Mouse (Mus musculus) heart, embryonic 16.5 days (tissue): ENCODE measurements around the gene Lrba. TPM values are rescaled to one million over a fixed set of nuclear protein-coding genes. Genes with fewer than 3 reads are reported as not detected.

Experiments
- ATAC-seq: fragments of 200-750 bp; cut with Nextera tagmentation; replicated peaks from 2 replicates; pipeline ENCODE4 v1.8.0; 2017; ENCODE audit warnings: moderate number of reproducible peaks; ENCODE audit not compliant: insufficient read depth, low FRiP score; ENCODE audit errors: extremely low read depth
- H3K27ac ChIP-seq: fragments of 300-500 bp; sonication (generic); 2 replicates; pipeline ENCODE4 v1.5.1; 2014; ENCODE audit warnings: mild to moderate bottlenecking, low read length, control low read depth, moderate library complexity
- H3K27me3 ChIP-seq: fragments of 300-500 bp; sonication (generic); 2 replicates; pipeline ENCODE4 v1.6.1; 2014; ENCODE audit warnings: low read length, mixed read lengths; ENCODE audit not compliant: control insufficient read depth, insufficient read depth
- H3K36me3 ChIP-seq: fragments of 300-500 bp; sonication (generic); 2 replicates; pipeline ENCODE4 v1.6.1; 2014; ENCODE audit not compliant: control insufficient read depth, insufficient read depth
- H3K4me1 ChIP-seq: fragments of 300-500 bp; sonication (generic); 2 replicates; pipeline ENCODE4 v1.6.1; 2014; ENCODE audit warnings: low read length, mixed read lengths; ENCODE audit not compliant: control insufficient read depth, insufficient read depth
- H3K4me2 ChIP-seq: fragments of 300-500 bp; sonication (generic); 2 replicates; pipeline ENCODE4 v1.6.1; 2014; ENCODE audit warnings: low read depth, mild to moderate bottlenecking, control low read depth, low read length
- H3K4me3 ChIP-seq: fragments of 300-500 bp; sonication (generic); 2 replicates; pipeline ENCODE4 v1.5.1; 2014; ENCODE audit warnings: mild to moderate bottlenecking, control low read depth, low read length
- H3K9ac ChIP-seq: fragments of 300-500 bp; sonication (generic); 2 replicates; pipeline ENCODE4 v1.6.1; 2014; ENCODE audit warnings: low read length, control low read depth
- H3K9me3 ChIP-seq: fragments of 300-500 bp; sonication (generic); replicated peaks from 2 replicates; pipeline ENCODE4 v1.6.1; 2016; ENCODE audit warnings: low read length; ENCODE audit not compliant: control insufficient read depth
- WGBS: fragments of 180-500 bp; shearing (Covaris S2); extraction: QIAGEN DNeasy Blood & Tissue Kit; methylation state at CpG from one replicate; pipeline ENCODE4 v1.1.7; 2014; 5-methylcytosine and 5-hydroxymethylcytosine counted together
- polyA plus RNA-seq: library from polyadenylated mRNA; unstranded; fragments of >200 nt; fragmentation: Nextera tagmentation; extraction: Ambion mirVana; gene quantifications from 2 replicates; pipeline ENCODE4 v1.2.1, GENCODE M21; 2015

Gene Lrba
- polyA plus RNA-seq, 1 experiment from 2014 or later, result 1.7 TPM

GRCm38 (mm10) chr3:86308833-86309232 is 84.4 kb downstream of the Lrba start:
- Histone ChIP-seq H3K27ac (no peak overlapping the region), H3K36me3 (0 out of 2 replicates have a peak, but pooled peaks cover 6% of the 10 kb centered on the region), H3K4me2 (no peak overlapping the region), H3K4me3 (no peak overlapping the region), H3K9me3 (no peaks in the 10 kb centered on the region), H3K9ac (no peak overlapping the region), H3K4me1 (no peaks in the 10 kb centered on the region), H3K27me3 (no peaks in the 10 kb centered on the region)
- no peak for ATAC-seq
- WGBS, result 78% methylated on average over 2 of the region's 2 CpGs

GRCm38 (mm10) chr3:86310216-86310615 is 85.7 kb downstream of the Lrba start:
- Histone ChIP-seq H3K9me3 (no peaks in the 10 kb centered on the region), H3K27ac (no peak overlapping the region), H3K4me1 (no peaks in the 10 kb centered on the region), H3K4me3 (no peak overlapping the region), H3K4me2 (no peak overlapping the region), H3K27me3 (no peaks in the 10 kb centered on the region), H3K9ac (no peak overlapping the region), H3K36me3 (peaks cover 3% of the 10 kb centered on the region; the same call in 1 of the 2 replicates)
- no peak for ATAC-seq
- WGBS, result 69% methylated on average over 5 of the region's 5 CpGs

DNA sequence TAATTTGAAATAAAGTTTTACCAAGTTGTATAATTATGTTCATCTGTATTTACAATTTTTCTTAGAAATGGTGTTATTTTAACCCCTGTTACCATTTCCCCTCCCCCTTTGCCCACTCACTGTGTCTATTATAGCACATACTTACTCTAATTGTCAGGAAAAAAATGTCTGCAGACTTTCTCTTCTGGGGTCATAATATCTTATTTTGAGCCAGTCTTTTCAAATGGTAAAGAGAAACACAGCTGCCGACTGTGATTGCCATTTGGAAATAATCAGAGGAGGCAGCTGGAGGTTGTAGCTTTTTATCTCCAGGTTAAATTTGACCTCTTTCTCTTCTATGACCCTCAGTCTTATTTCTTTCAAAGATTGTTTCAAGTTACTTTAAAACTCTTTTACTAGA is 86.9 kb downstream of the Lrba start:
- Histone ChIP-seq H3K27me3 (no peaks in the 10 kb centered on the region), H3K4me1 (no peaks in the 10 kb centered on the region), H3K9me3 (no peaks in the 10 kb centered on the region), H3K9ac (no peak overlapping the region), H3K4me2 (no peak overlapping the region), H3K36me3 (peaks cover 3% of the 10 kb centered on the region; the same call in 1 of the 2 replicates), H3K4me3 (no peak overlapping the region), H3K27ac (no peak overlapping the region)
- no peak for ATAC-seq
- 50% methylated on average over 1 of the region's 1 CpGs for WGBS

DNA sequence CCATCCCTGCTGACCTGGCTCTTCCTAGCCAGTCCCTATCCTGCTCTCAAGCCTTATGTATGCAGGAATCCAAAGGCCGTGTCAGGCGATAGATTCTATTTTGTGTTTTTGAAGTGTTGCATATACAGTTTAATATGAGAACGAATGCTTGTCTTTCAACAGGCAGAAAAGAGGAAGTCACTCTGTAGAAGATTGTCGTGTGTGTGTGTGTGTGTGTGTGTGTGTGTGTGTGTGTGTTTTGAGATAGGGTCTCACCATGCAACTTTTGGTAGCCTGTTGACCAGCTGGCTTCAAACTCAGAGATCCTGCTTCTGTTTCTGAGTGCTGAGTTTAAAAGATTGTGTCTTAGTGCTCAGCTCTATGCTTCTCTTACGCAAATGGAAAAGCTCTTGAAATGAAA is 93.2 kb downstream of the Lrba start:
- Histone ChIP-seq H3K4me3 (no peak overlapping the region), H3K4me1 (no peaks in the 10 kb centered on the region)
- WGBS, result 77% methylated on average over 5 of the region's 5 CpGs

DNA sequence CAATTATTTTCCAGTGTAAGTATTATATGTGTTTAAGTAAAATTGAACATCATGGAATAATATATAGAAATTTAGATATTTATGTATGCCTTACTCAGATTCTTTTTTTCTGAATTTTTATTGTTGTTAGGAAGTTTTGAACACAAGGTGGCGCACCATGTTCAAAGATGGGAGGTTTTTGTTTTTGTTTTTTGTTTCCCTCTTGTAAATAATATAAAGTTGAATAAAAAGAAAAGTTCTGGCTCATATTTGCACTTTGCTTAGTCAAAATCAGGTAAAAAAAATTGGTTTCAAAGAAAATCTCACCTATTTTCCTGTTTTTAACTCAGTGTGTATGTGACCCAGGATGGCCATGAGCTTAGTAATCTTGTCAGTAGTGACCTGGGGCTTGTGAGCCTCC is 104.1 kb downstream of the Lrba start:
- ATAC-seq, result no peak
- Histone ChIP-seq H3K9me3 (no peaks in the 10 kb centered on the region), H3K27ac (no peak overlapping the region), H3K4me1 (no peaks in the 10 kb centered on the region), H3K4me2 (no peak overlapping the region), H3K27me3 (no peaks in the 10 kb centered on the region), H3K4me3 (no peak overlapping the region), H3K9ac (no peak overlapping the region), H3K36me3 (no peaks in the 10 kb centered on the region)
- WGBS, result 29% methylated on average over 1 of the region's 1 CpGs

More for the DNA sequence above, 93.2 kb downstream of the Lrba start:
- Histone ChIP-seq H3K27me3 (no peaks in the 10 kb centered on the region), H3K9me3 (no peaks in the 10 kb centered on the region), H3K36me3 (peaks cover 3% of the 10 kb centered on the region; the same call in 1 of the 2 replicates), H3K27ac (no peak overlapping the region), H3K4me2 (no peak overlapping the region), H3K9ac (no peak overlapping the region)
- no peak for ATAC-seq

DNA sequence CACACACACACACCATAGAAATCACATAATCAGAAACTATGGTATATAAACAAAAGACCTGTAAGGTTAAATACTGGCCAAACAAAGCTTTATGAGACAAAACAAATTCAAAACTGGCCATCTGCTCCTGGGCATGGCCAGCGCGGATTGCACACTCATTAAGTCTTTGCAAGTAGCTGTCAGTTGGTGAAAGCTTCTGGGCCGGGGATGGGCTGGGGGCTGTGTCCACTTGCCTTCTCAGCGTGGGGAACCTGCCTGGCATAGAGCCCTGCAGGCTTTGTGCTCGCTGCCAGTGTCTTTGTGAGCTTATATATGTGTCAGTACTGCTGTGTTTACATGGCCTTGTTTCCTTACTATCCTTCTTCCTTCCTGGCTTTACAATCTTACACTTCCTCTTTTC is 118.8 kb downstream of the Lrba start:
- Histone ChIP-seq H3K9me3 (no peaks in the 10 kb centered on the region), H3K36me3 (no peaks in the 10 kb centered on the region), H3K4me3 (no peak overlapping the region), H3K9ac (no peak overlapping the region), H3K27me3 (no peaks in the 10 kb centered on the region), H3K4me1 (no peaks in the 10 kb centered on the region), H3K27ac (no peak overlapping the region), H3K4me2 (no peak overlapping the region)
- 75% methylated on average over 5 of the region's 5 CpGs for WGBS
- ATAC-seq, result no peak

GRCm38 (mm10) chr3:86362486-86362885 is 138.0 kb downstream of the Lrba start:
- H3K4me1 ChIP-seq, result 0 out of 2 replicates have a peak, but pooled peaks cover 2% of the 10 kb centered on the region
- no peak overlapping the region for H3K4me3 ChIP-seq
- H3K27me3 ChIP-seq, result no peaks in the 10 kb centered on the region
- no peak overlapping the region for H3K9ac ChIP-seq
- H3K4me2 ChIP-seq, result no peak overlapping the region
- no peaks in the 10 kb centered on the region for H3K9me3 ChIP-seq
- no peak for ATAC-seq
- 23% methylated on average over 5 of the region's 5 CpGs for WGBS
- H3K36me3 ChIP-seq, result no peaks in the 10 kb centered on the region
- no peak overlapping the region for H3K27ac ChIP-seq

DNA sequence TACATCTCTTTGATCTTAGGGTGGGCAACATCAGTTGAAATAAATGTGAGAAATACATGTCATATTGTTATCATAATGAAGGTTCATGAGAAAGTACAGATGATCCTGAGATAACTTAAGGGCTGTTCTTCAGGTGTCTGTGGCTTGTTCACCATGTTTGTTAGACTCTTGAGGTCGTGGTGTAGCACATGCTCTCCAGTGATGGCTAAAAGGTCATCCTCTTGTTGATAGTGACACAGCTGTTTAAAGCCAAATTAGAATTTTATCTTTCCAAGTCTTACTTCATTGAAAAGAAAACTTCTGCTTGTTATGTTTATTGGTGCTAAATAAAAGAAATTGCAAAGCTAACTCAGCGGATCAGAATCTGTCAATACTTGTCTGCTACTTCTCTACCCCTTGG is 147.0 kb downstream of the Lrba start:
- no peaks in the 10 kb centered on the region for H3K27me3 ChIP-seq
- H3K36me3 ChIP-seq, result no peaks in the 10 kb centered on the region
- H3K9ac ChIP-seq, result no peak overlapping the region
- WGBS, result 68% methylated on average over 2 of the region's 2 CpGs
- H3K9me3 ChIP-seq, result no peaks in the 10 kb centered on the region
- no peaks in the 10 kb centered on the region for H3K4me1 ChIP-seq
- no peak overlapping the region for H3K4me3 ChIP-seq
- H3K27ac ChIP-seq, result no peak overlapping the region
- no peak for ATAC-seq
- H3K4me2 ChIP-seq, result no peak overlapping the region

DNA sequence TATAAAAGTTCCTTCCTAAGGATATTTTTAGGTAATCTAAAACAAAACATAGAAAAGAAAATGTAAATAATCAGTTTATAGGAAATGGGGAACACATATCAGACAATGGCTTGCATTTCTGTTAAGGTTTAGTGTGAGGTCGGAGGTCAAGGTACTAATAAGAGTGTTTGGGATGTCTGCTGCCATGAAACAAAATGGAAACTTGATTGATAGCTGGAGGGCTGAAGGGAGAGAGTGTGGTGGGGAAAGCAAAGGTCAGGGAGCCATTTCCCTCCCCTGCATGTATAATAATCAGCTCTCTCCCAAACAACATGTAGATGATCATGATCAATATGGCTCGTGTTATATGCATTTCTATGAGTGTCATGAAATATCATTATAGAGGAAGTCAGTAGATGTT is 150.8 kb downstream of the Lrba start:
- Histone ChIP-seq H3K27me3 (no peaks in the 10 kb centered on the region), H3K27ac (no peak overlapping the region), H3K9me3 (no peaks in the 10 kb centered on the region), H3K9ac (no peak overlapping the region), H3K4me3 (no peak overlapping the region), H3K36me3 (no peaks in the 10 kb centered on the region), H3K4me2 (no peak overlapping the region), H3K4me1 (no peaks in the 10 kb centered on the region)
- 82% methylated on average over 2 of the region's 2 CpGs for WGBS
- no peak for ATAC-seq

GRCm38 (mm10) chr3:86382557-86382956 is 158.1 kb downstream of the Lrba start:
- no peak overlapping the region for H3K27ac ChIP-seq
- H3K9me3 ChIP-seq, result no peaks in the 10 kb centered on the region
- no peak overlapping the region for H3K4me3 ChIP-seq
- no peaks in the 10 kb centered on the region for H3K36me3 ChIP-seq
- H3K4me2 ChIP-seq, result no peak overlapping the region
- no peaks in the 10 kb centered on the region for H3K27me3 ChIP-seq
- H3K4me1 ChIP-seq, result no peaks in the 10 kb centered on the region
- H3K9ac ChIP-seq, result no peak overlapping the region
- no peak for ATAC-seq
- WGBS, result 54% methylated on average over 2 of the region's 2 CpGs
